Mouse (Mus musculus) midbrain, embryonic 13.5 days (tissue): ENCODE measurements around the gene Rnf19b. TPM values are rescaled to one million over a fixed set of nuclear protein-coding genes. Genes with fewer than 3 reads are reported as not detected.

Experiments used
- ATAC-seq: fragments of 200-750 bp; cut with Nextera tagmentation; 2 replicates; pipeline ENCODE4 v1.8.0; 2017; ENCODE audit warnings: mild to moderate bottlenecking, moderate TSS enrichment, moderate library complexity
- H3K27ac ChIP-seq: fragments of 300-500 bp; sonication (generic); 2 replicates; pipeline ENCODE4 v1.5.1; 2015; ENCODE audit warnings: inconsistent platforms, mild to moderate bottlenecking, moderate library complexity
- H3K27me3 ChIP-seq: fragments of 300-500 bp; sonication (generic); 2 replicates; pipeline ENCODE4 v1.6.1; 2015; ENCODE audit warnings: mild to moderate bottlenecking, inconsistent platforms
- H3K36me3 ChIP-seq: fragments of 300-500 bp; sonication (generic); 2 replicates; pipeline ENCODE4 v1.6.1; 2015; ENCODE audit warnings: mild to moderate bottlenecking, inconsistent platforms
- H3K4me1 ChIP-seq: fragments of 300-500 bp; sonication (generic); replicated peaks from 2 replicates; pipeline ENCODE4 v1.6.1; 2015; ENCODE audit warnings: inconsistent platforms
- H3K4me2 ChIP-seq: fragments of 300-500 bp; sonication (generic); replicated peaks from 2 replicates; pipeline ENCODE4 v1.6.1; 2015; ENCODE audit warnings: moderate library complexity, mild to moderate bottlenecking, inconsistent platforms
- H3K4me3 ChIP-seq: fragments of 300-500 bp; sonication (generic); replicated peaks from 2 replicates; pipeline ENCODE4 v1.5.1; 2015; ENCODE audit warnings: mild to moderate bottlenecking, inconsistent platforms
- H3K9ac ChIP-seq: fragments of 300-500 bp; sonication (generic); replicated peaks from 2 replicates; pipeline ENCODE4 v1.6.1; 2015; ENCODE audit warnings: mild to moderate bottlenecking, inconsistent platforms
- H3K9me3 ChIP-seq: fragments of 300-500 bp; sonication (generic); 2 replicates; pipeline ENCODE4 v1.6.1; 2016; ENCODE audit warnings: mild to moderate bottlenecking, inconsistent platforms
- WGBS: fragments of 180-500 bp; shearing (Covaris S2); methylation state at CpG from one replicate; pipeline ENCODE4 v1.1.7; 2015; 5-methylcytosine and 5-hydroxymethylcytosine counted together
- polyA plus RNA-seq: library from polyadenylated mRNA; unstranded; fragments of >200 nt; fragmentation: Nextera tagmentation; extraction: Ambion mirVana; gene quantifications from 2 replicates; pipeline ENCODE4 v1.2.1, GENCODE M21; 2015

The Rnf19b gene
- polyA plus RNA-seq, 1 experiment from 2014 or later, result 22.1 TPM

DNA sequence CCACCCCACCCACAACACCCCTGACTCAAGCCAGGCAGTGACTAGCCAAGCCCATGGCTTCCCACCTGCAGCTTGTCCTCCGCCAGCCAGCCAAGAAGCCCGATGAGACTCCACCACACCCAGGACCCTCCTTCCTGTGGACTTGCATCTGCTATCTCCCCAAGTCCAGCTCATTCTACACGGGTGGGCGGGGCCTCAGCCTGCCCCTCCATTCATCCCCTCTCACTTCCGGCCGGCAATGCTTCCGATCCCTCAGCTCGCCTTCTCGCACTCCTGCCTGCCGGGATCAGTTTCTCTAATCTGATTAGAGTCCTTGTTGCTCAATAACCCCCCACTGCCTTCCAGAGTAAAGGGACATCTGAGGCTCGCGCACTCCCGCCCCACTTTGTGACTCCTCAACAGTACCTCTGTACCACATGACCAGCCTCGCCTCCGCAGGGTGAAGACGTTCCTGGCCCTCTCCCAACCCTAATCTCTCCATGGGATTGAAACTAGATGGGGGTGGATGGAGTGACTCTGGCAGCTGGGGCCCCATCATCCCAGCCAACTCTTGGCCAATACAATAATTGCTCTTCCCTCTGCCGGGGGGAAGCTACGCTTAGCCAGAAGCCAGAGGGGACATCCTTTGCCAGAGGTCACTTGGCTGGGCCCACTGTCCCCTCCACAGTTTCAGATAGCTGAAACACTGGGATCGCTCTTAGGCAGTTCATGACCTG lies 67.8 kb downstream of the Rnf19b start:
- Histone ChIP-seq H3K4me3 (peak overlapping the region; percentile 22), H3K27me3 (peaks cover 45% of the 10 kb centered on the region), H3K36me3 (no peaks in the 10 kb centered on the region), H3K4me2 (peak overlapping the region; percentile 45), H3K27ac (no peak overlapping the region), H3K9me3 (no peaks in the 10 kb centered on the region), H3K9ac (no peak overlapping the region), H3K4me1 (peaks cover 61% of the 10 kb centered on the region)
- ATAC-seq, result no peak
- 10% methylated on average over 19 of the region's 19 CpGs for WGBS

DNA sequence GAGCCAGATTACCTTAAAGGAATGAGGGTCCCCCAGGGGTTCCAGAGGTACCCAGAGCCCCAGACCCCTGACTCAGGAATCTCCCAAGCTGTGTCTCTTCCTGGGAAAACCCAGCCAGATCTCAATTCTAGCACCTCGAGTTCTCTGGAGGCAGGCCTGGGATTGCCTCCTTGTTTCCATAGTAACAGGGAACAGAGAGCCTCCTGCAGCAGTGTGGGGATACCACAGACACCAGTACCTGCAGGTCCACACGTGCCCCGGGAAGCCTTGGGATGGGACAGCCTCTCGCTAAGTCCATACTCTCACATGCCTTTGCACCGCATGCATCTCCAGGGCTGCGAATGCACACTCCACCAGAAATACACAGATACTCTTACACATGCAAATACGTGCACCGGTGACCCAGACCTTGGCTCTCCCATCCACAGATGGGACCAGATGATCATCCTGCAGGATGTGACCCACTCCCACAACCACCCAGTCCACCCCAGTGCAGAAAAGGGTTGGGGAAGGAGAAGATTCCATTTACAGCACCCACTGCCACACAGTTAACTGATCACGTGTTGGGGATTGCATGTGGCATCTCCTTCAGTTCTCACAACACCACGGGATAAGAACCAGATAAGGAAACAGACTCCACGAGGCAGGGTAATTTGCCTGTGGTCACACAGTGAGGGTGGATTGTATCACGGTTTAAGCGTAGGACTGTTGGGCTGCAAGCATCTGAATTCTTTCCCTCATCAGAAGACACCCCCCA lies 70.7 kb downstream of the Rnf19b start:
- H3K36me3 ChIP-seq, result no peaks in the 10 kb centered on the region
- H3K9me3 ChIP-seq, result no peaks in the 10 kb centered on the region
- H3K4me1 ChIP-seq, result peaks cover 54% of the 10 kb centered on the region
- no peak overlapping the region for H3K27ac ChIP-seq
- H3K9ac ChIP-seq, result no peak overlapping the region; the same call in 1 of the 2 replicates
- H3K27me3 ChIP-seq, result peaks cover 38% of the 10 kb centered on the region
- H3K4me3 ChIP-seq, result no peak overlapping the region
- WGBS, result 63% methylated on average over 13 of the region's 13 CpGs
- peak; percentile 39; the same call in 1 of the 2 replicates for ATAC-seq
- H3K4me2 ChIP-seq, result no peak overlapping the region

DNA sequence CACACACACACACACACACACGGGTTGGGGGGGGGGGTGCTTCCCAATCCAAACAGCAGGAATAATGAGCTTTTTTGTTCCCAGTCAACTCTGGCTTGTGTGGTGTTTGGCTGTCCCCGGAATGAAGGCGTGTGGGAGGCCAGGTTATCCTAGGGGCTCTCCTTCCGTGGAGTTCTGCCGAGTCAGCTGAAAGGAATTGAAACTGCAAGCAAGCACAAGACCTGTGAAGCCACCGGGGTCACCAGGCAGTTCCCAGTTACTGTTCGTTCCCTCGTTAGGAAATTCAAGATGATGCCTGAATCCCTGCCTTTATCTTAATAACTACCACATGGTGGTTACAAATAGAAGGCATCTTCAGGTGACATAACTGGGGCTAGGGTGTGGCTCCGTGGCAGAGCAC lies 71.3 kb downstream of the Rnf19b start:
- no peaks in the 10 kb centered on the region for H3K9me3 ChIP-seq
- peaks cover 54% of the 10 kb centered on the region for H3K4me1 ChIP-seq
- no peak overlapping the region for H3K4me2 ChIP-seq
- H3K36me3 ChIP-seq, result no peaks in the 10 kb centered on the region
- WGBS, result 50% methylated on average over 9 of the region's 9 CpGs
- H3K9ac ChIP-seq, result no peak overlapping the region
- H3K4me3 ChIP-seq, result no peak overlapping the region
- H3K27me3 ChIP-seq, result peaks cover 34% of the 10 kb centered on the region; the same call in 1 of the 2 replicates
- no peak overlapping the region for H3K27ac ChIP-seq
- ATAC-seq, result no peak

DNA sequence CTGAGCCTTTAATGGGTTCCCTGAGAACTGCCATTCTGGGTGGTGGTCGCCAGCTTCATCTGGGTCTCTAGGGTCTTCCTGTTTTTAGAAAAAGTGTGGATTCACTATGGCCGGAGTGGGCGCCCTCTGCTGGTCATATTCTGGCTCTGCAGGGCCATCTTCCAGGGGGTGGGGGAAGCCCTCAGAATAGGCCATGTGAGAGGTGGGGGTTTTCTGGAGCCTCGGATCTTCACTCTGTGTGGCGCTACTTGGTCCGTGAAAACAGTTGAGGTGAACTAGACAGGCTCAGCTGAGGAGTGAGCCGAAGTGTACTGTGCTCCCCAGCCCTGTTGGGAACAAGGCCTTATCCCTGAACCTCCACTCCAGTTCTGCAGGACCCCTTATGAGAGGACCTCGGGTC lies 72.1 kb downstream of the Rnf19b start:
- Histone ChIP-seq H3K9me3 (no peaks in the 10 kb centered on the region), H3K4me1 (peaks cover 53% of the 10 kb centered on the region), H3K9ac (no peak overlapping the region), H3K27me3 (peaks cover 33% of the 10 kb centered on the region), H3K4me2 (peak overlapping the region; percentile 32), H3K27ac (no peak overlapping the region), H3K36me3 (no peaks in the 10 kb centered on the region), H3K4me3 (no peak overlapping the region)
- peak; percentile 64; the same call in 1 of the 2 replicates for ATAC-seq
- 2% methylated on average over 8 of the region's 8 CpGs for WGBS

DNA sequence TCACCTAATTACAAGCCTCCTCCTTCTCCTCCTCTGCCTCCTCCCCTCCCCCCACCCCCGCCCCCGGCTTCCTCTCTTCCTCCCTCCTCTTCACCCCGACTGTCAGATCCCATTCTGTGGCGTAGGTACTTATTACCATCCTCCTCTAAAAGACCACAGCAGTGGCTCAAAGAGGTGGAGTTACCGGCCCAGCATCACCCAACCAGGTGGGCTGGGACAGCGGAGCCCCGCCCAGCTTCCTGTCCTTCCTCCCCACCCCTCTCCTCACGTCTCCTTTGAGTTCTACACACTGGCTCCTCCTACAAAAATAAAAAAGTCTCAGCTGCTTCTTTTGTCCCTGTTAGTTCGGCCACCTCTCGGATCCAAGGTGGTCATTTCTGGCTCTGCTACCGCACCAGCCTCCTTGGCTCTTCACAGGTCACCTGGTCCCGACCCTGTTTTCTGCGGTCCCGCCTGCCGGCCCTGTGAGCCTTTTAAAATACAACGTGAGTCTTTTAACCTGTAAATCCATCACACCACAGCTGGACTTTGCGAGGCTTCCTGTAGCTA lies 72.8 kb downstream of the Rnf19b start:
- Histone ChIP-seq H3K27me3 (peaks cover 33% of the 10 kb centered on the region), H3K9me3 (no peaks in the 10 kb centered on the region), H3K4me1 (peaks cover 48% of the 10 kb centered on the region), H3K4me2 (peak overlapping the region; percentile 32), H3K9ac (no peak overlapping the region), H3K36me3 (no peaks in the 10 kb centered on the region), H3K27ac (no peak overlapping the region), H3K4me3 (no peak overlapping the region)
- 7% methylated on average over 17 of the region's 17 CpGs for WGBS
- ATAC-seq, result no peak

DNA sequence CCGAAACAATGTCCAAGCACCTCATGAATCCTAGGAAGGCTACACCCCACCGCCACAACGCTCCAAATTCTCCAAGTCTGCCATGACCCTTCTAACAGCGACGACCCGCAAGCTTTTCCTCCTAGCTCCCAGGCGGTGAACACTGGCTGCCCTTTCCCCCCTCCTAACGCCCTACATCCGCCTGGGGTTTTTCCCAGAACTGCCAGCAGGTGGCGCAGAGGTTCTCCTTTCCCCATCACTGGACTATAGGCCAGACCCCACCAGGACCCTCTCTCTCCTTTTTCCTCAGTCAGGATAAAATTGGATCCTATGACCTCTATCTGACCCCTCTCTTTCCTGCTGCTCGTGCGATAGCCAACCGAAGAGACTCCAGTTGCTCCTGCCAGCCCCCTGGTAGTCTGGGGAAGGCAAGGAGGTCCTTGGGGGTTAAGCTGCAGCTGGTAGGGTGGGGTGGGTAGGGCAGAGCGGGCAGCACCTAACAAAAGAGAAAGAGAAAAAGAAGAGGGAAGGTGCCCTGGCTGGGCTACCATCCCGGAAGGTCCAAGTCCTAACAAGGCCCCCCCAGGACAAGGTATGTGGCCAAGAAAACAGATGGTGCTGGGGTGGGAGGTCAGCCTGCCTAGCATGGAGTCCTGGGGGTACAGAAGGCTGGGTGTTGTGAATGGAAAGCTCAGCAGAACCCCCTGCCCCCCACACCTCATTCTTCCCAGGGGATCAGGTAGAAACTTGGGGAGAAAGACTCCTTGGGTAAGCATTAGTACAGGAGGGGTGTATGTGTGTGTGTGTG lies 76.9 kb downstream of the Rnf19b start:
- no peak overlapping the region for H3K27ac ChIP-seq
- no peak overlapping the region for H3K4me3 ChIP-seq
- no peak overlapping the region for H3K9ac ChIP-seq
- H3K4me1 ChIP-seq, result peaks cover 36% of the 10 kb centered on the region
- 8% methylated on average over 15 of the region's 15 CpGs for WGBS
- H3K27me3 ChIP-seq, result peaks cover 61% of the 10 kb centered on the region
- peak; percentile 49 for ATAC-seq
- H3K9me3 ChIP-seq, result no peaks in the 10 kb centered on the region
- H3K36me3 ChIP-seq, result no peaks in the 10 kb centered on the region
- H3K4me2 ChIP-seq, result peak overlapping the region; percentile 28

Other genes with a start within 250 kb of the Rnf19b start
- gene Trim62, start 174.7 kb upstream of the Rnf19b start, polyA plus RNA-seq, result 11.3 and 15.9 TPM in 2 replicates
- gene Azin2, start 95.8 kb upstream of the Rnf19b start, polyA plus RNA-seq, result 17.4 and 21.3 TPM in 2 replicates
- gene Ak2, start 66.3 kb upstream of the Rnf19b start, polyA plus RNA-seq, result 102 and 108 TPM in 2 replicates
- not detected in 2 replicates for gene Tmem54, start 47.3 kb downstream of the Rnf19b start, polyA plus RNA-seq
- gene Hpca, start 63.8 kb downstream of the Rnf19b start, polyA plus RNA-seq, result 17.1 and 17.9 TPM in 2 replicates
- 1.9 and 2.0 TPM in 2 replicates for gene Fndc5, start 78.7 kb downstream of the Rnf19b start, polyA plus RNA-seq
- gene S100pbp, start 131.5 kb downstream of the Rnf19b start, polyA plus RNA-seq, result 19.9 and 21.3 TPM in 2 replicates
- 102 and 115 TPM in 2 replicates for gene Yars, start 131.5 kb downstream of the Rnf19b start, polyA plus RNA-seq
- 5.1 and 5.4 TPM in 2 replicates for gene C77080, start 203.1 kb downstream of the Rnf19b start, polyA plus RNA-seq
- gene Sync, start 229.3 kb downstream of the Rnf19b start, polyA plus RNA-seq, result 0.27 and 0.67 TPM in 2 replicates